Mouse (Mus musculus) kidney, embryonic 15.5 days (tissue): ENCODE data around the gene Myom1. TPM values are rescaled to one million over a fixed set of nuclear protein-coding genes. Genes with fewer than 3 reads are reported as not detected.
"Not testable (repeated sequence)": the region's sequence is repeated elsewhere in the genome, so short reads cannot be mapped to it uniquely, and the experiment has no call there.

Experiments used
- ATAC-seq: fragments of 200-750 bp; cut with Nextera tagmentation; replicated peaks from 2 replicates; pipeline ENCODE4 v1.8.0; 2017; ENCODE audit warnings: moderate TSS enrichment; ENCODE audit not compliant: low FRiP score
- H3K27ac ChIP-seq: fragments of 300-500 bp; sonication (generic); 2 replicates; pipeline ENCODE4 v1.5.1; 2015; ENCODE audit warnings: mild to moderate bottlenecking, inconsistent platforms
- H3K27me3 ChIP-seq: fragments of 300-500 bp; sonication (generic); 2 replicates; pipeline ENCODE4 v1.6.1; 2015; ENCODE audit warnings: inconsistent platforms
- H3K36me3 ChIP-seq: fragments of 300-500 bp; sonication (generic); 2 replicates; pipeline ENCODE4 v1.6.1; 2015; ENCODE audit warnings: inconsistent platforms
- H3K4me1 ChIP-seq: fragments of 300-500 bp; sonication (generic); 2 replicates; pipeline ENCODE4 v1.6.1; 2015; ENCODE audit warnings: inconsistent platforms
- H3K4me2 ChIP-seq: fragments of 300-500 bp; sonication (generic); 2 replicates; pipeline ENCODE4 v1.6.1; 2015; ENCODE audit warnings: moderate library complexity, mild to moderate bottlenecking, inconsistent platforms
- H3K4me3 ChIP-seq: fragments of 300-500 bp; sonication (generic); replicated peaks from 2 replicates; pipeline ENCODE4 v1.5.1; 2015; ENCODE audit warnings: mild to moderate bottlenecking, inconsistent platforms
- H3K9ac ChIP-seq: fragments of 300-500 bp; sonication (generic); 2 replicates; pipeline ENCODE4 v1.6.1; 2015; ENCODE audit warnings: mild to moderate bottlenecking, inconsistent platforms
- H3K9me3 ChIP-seq: fragments of 300-500 bp; sonication (generic); replicated peaks from 2 replicates; pipeline ENCODE4 v1.6.1; 2016; ENCODE audit warnings: inconsistent platforms
- WGBS: fragments of 180-500 bp; shearing (Covaris S2); methylation state at CpG from one replicate; pipeline ENCODE4 v1.1.7; 2015; ENCODE audit warnings: mixed read lengths; 5-methylcytosine and 5-hydroxymethylcytosine counted together
- polyA plus RNA-seq: library from polyadenylated mRNA; unstranded; fragments of >200 nt; fragmentation: Nextera tagmentation; extraction: Ambion mirVana; gene quantifications from 2 replicates; pipeline ENCODE4 v1.2.1, GENCODE M21; 2015

The Myom1 gene
- polyA plus RNA-seq, result 5.5 and 6.0 TPM in 2 replicates

GRCm38 (mm10) chr17:71002081-71002743 lies at the start of gene Myom1:
Myom1 (plus strand) TSS chr17:71002633.
- ATAC-seq, result peak; percentile 96
- H3K4me2 ChIP-seq, result peak within 1 kb of the TSS; percentile 68
- H3K27me3 ChIP-seq, result no peaks in the 10 kb centered on the region
- H3K9me3 ChIP-seq, result no peaks in the 10 kb centered on the region
- peak within 1 kb of the TSS; percentile 95 for H3K9ac ChIP-seq
- peak within 1 kb of the TSS; percentile 74 for H3K4me3 ChIP-seq
- peaks cover 40% of the 10 kb centered on the region for H3K4me1 ChIP-seq
- H3K27ac ChIP-seq, result peak within 1 kb of the TSS; percentile 100
- WGBS, result under 1% methylated on average over 65 of the region's 65 CpGs
- H3K36me3 ChIP-seq, result 0 out of 2 replicates have a peak, but pooled peaks cover 5% of the 10 kb centered on the region

GRCm38 (mm10) chr17:70963546-70963945 lies 38.9 kb upstream of the Myom1 start:
- not testable (repeated sequence) for H3K36me3 ChIP-seq, H3K4me3 ChIP-seq, H3K27ac ChIP-seq, H3K9ac ChIP-seq, H3K27me3 ChIP-seq, H3K4me2 ChIP-seq, H3K9me3 ChIP-seq
- H3K4me1 ChIP-seq, result peaks cover 11% of the 10 kb centered on the region
- WGBS, result 63% methylated on average over 13 of the region's 13 CpGs
- peak; percentile 100 for ATAC-seq

- Histone ChIP-seq H3K9me3 (no peaks in the 10 kb centered on the region), H3K4me2 (no peak overlapping the region), H3K36me3 (no peaks in the 10 kb centered on the region), H3K4me3 (no peak overlapping the region), H3K4me1 (peaks cover 21% of the 10 kb centered on the region), H3K9ac (no peak overlapping the region), H3K27ac (no peak overlapping the region), H3K27me3 (no peaks in the 10 kb centered on the region)
- no peak for ATAC-seq
- WGBS, result 84% methylated on average over 2 of the region's 2 CpGs
Observed at GRCm38 (mm10) chr17:70965281-70965680, 37.2 kb upstream of the Myom1 start.

DNA sequence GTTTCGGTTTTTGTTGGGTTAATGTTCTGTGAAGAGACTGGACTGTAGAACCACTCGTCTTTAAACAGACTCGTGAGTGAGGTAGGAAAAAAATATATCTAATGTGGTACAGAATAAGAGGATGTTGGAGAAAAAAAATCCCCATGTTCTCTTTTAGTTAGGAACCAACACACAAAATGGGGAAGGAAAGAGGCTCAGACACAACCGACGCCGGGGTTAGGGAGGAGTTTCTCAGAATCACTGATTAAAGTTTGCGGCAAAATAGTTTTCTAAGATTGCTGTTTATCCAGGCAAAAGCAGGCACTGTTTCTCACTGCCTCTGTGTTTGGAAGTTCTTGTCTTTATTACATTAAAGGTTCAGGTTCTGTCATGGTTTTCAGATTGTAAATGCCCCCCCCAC lies 36.3 kb upstream of the Myom1 start:
- Histone ChIP-seq H3K36me3 (no peaks in the 10 kb centered on the region), H3K4me1 (peaks cover 22% of the 10 kb centered on the region), H3K27me3 (no peaks in the 10 kb centered on the region), H3K9ac (no peak overlapping the region), H3K27ac (no peak overlapping the region), H3K4me3 (no peak overlapping the region), H3K9me3 (no peaks in the 10 kb centered on the region), H3K4me2 (no peak overlapping the region)
- ATAC-seq, result no peak
- 77% methylated on average over 7 of the region's 7 CpGs for WGBS

DNA sequence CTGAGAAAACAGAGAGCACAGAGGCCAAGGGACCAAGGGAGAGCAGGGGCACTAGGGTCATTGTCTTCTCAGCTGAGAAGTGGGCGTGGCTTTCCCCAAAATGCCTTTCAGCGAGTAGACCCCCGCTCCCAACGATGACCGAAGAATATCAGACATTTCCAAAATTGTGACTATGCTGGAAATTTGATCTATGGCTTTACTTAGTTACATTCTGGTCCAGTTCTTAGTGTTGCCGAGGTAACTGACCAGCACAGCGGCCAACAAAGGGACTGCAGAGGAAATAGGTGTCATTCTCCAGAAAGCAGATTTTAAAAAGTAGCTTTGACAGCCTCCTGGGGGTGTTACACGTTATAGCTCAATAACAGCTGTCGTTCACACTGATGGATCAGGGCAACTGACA lies 35.2 kb upstream of the Myom1 start:
- 48% methylated on average over 9 of the region's 9 CpGs for WGBS
- H3K9me3 ChIP-seq, result no peaks in the 10 kb centered on the region

DNA sequence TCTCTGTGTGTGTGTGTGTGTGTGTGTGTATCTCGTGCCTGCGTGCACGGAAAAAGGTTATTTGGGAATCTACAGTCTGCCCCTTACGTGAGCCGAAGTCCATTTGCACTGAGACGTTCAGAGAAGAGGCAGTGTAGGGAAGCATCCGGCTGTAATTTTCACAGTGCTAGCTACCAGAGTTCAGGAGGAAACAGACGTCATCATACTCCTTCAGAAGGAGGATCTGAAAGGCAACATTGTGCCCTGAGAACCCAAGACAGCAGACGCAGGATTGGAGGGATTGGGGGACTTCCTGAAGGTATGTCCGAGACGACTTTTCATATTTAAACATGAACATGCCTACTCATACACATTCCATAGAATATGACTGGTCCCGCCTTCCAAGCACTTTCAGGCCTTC lies 34.8 kb upstream of the Myom1 start:
- WGBS, result 59% methylated on average over 12 of the region's 12 CpGs
- Histone ChIP-seq H3K4me3 (no peak overlapping the region), H3K36me3 (no peaks in the 10 kb centered on the region), H3K27me3 (no peaks in the 10 kb centered on the region), H3K4me1 (peaks cover 26% of the 10 kb centered on the region), H3K9ac (no peak overlapping the region), H3K9me3 (no peaks in the 10 kb centered on the region), H3K27ac (no peak overlapping the region), H3K4me2 (no peak overlapping the region)
- ATAC-seq, result no peak

More for the DNA sequence above, 35.2 kb upstream of the Myom1 start:
- no peak overlapping the region for H3K4me2 ChIP-seq
- no peak overlapping the region for H3K9ac ChIP-seq
- no peak overlapping the region for H3K27ac ChIP-seq
- no peak for ATAC-seq
- no peak overlapping the region for H3K4me3 ChIP-seq
- no peaks in the 10 kb centered on the region for H3K27me3 ChIP-seq
- H3K36me3 ChIP-seq, result no peaks in the 10 kb centered on the region
- peaks cover 26% of the 10 kb centered on the region for H3K4me1 ChIP-seq

GRCm38 (mm10) chr17:70968606-70969191 lies 33.7 kb upstream of the Myom1 start:
- Histone ChIP-seq H3K27me3 (no peaks in the 10 kb centered on the region), H3K9me3 (no peaks in the 10 kb centered on the region), H3K36me3 (peaks cover 8% of the 10 kb centered on the region), H3K4me3 (no peak overlapping the region), H3K4me1 (peaks cover 26% of the 10 kb centered on the region), H3K4me2 (peak overlapping the region; percentile 36; the same call in 1 of the 2 replicates), H3K9ac (no peak overlapping the region), H3K27ac (no peak overlapping the region)
- WGBS, result 19% methylated on average over 8 of the region's 8 CpGs
- no peak for ATAC-seq

DNA sequence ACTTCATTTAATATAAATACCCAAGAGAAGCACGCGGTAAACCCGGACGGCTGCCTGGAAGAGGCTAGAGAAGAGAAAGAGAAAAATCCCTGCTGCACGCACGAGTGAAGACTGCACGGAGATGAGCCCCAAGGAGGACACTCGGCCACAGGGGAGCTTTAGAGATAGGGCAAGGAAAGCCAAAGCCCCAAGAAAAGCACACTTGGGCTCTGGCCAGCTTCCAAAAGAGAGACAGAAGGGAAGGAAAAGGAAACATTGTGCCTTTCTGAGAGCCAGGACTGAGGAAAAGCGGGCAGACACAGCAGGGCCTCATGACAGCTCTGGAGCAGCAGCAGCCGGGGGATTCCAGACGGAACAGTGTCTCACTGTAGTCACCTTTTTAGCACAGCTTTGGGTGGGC lies 31.2 kb upstream of the Myom1 start:
- no peak overlapping the region for H3K4me3 ChIP-seq
- 70% methylated on average over 11 of the region's 11 CpGs for WGBS

GRCm38 (mm10) chr17:70973398-70973797 lies 29.0 kb upstream of the Myom1 start:
- Histone ChIP-seq H3K9ac (no peak overlapping the region), H3K36me3 (peaks cover 47% of the 10 kb centered on the region), H3K4me3 (no peak overlapping the region), H3K4me2 (no peak overlapping the region), H3K4me1 (peaks cover 16% of the 10 kb centered on the region), H3K27me3 (no peaks in the 10 kb centered on the region), H3K27ac (no peak overlapping the region), H3K9me3 (no peaks in the 10 kb centered on the region)
- ATAC-seq, result no peak
- WGBS, result 87% methylated on average over 9 of the region's 9 CpGs

More for the DNA sequence above, 31.2 kb upstream of the Myom1 start:
- no peak overlapping the region for H3K27ac ChIP-seq
- peaks cover 32% of the 10 kb centered on the region for H3K36me3 ChIP-seq
- H3K4me2 ChIP-seq, result no peak overlapping the region
- no peak overlapping the region for H3K9ac ChIP-seq
- no peaks in the 10 kb centered on the region for H3K9me3 ChIP-seq
- no peak for ATAC-seq
- H3K4me1 ChIP-seq, result peaks cover 26% of the 10 kb centered on the region
- H3K27me3 ChIP-seq, result no peaks in the 10 kb centered on the region

GRCm38 (mm10) chr17:70974065-70974464 lies 28.4 kb upstream of the Myom1 start:
- not testable (repeated sequence) for H3K27me3 ChIP-seq, H3K27ac ChIP-seq, H3K9ac ChIP-seq, H3K4me3 ChIP-seq, ATAC-seq, H3K9me3 ChIP-seq, H3K4me2 ChIP-seq
- H3K4me1 ChIP-seq, result peaks cover 12% of the 10 kb centered on the region
- H3K36me3 ChIP-seq, result peaks cover 50% of the 10 kb centered on the region
- WGBS, result 89% methylated on average over 14 of the region's 14 CpGs

DNA sequence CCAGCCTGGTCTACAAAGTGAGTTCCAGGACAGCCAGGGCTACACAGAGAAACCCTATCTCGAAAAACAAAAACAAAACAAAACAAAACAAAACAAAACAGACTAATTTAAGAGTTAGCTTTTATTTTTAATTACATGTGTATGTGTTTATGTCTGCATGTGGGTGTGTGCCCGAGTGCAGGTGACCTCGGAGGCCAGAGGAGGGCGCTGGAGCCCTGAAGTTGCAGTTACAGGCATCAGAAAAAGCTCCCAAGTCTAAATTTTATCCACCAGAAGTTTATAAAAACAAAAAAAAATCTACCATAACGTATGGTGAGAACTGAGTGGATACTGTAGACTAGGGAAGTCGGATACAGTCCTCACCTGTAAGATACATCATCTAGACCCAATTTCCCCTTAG lies 24.6 kb upstream of the Myom1 start:
- peaks cover 77% of the 10 kb centered on the region for H3K36me3 ChIP-seq
- 89% methylated on average over 6 of the region's 6 CpGs for WGBS
- no peak for ATAC-seq

DNA sequence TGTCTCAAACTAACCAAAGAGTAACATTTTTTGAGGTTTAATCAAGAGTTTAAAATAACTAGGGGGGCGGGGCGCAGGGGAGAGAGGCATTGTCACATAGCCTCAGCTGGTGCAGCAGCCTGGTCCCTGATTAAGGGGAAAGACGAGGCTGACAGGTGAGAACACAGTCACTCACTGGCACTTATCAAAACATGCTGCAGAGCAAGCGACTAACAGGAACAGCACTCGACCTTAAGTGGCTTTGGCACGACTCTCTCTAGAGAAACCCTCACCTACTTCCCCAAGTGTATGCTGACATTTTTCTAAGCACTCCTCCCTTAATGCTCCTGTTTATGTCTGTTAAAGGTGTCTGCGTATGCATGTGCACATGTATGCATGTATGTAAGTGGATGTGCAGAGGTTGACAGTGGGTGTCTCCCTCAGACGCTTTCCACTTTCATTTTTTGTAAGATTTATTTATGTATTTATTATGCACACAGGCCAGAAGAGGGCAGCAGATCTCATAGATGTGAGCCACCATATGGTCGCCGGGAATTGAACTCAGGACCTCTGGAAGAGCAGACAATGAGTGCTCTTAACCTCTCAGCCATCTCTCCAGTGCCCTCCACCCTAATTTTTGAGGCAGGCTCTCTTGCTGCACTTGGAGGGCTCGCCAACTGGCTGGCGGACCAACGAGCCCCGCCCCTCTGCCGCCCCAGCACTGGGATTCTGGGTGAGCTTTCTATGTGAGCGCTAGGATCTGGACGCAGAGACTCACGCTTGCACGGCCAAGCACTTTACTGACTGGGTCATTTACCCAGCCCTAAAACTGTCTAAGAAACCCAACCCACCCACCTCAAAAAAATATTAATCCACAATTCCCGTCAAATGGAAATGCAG lies 22.8 kb upstream of the Myom1 start:
- 88% methylated on average over 20 of the region's 20 CpGs for WGBS
- peaks cover 66% of the 10 kb centered on the region for H3K36me3 ChIP-seq
- ATAC-seq, result no peak
- H3K4me2 ChIP-seq, result no peak overlapping the region
- no peaks in the 10 kb centered on the region for H3K27me3 ChIP-seq
- no peak overlapping the region for H3K9ac ChIP-seq
- H3K27ac ChIP-seq, result no peak overlapping the region
- H3K4me3 ChIP-seq, result no peak overlapping the region
- H3K4me1 ChIP-seq, result no peaks in the 10 kb centered on the region
- H3K9me3 ChIP-seq, result no peaks in the 10 kb centered on the region

More for the DNA sequence above, 24.6 kb upstream of the Myom1 start:
- Histone ChIP-seq H3K27ac (no peak overlapping the region), H3K4me3 (no peak overlapping the region), H3K27me3 (no peaks in the 10 kb centered on the region), H3K4me2 (no peak overlapping the region), H3K9ac (no peak overlapping the region), H3K4me1 (no peaks in the 10 kb centered on the region), H3K9me3 (no peaks in the 10 kb centered on the region)
